Mouse (Mus musculus) granulocyte monocyte progenitor cell, adult 5-6 weeks (primary cell): ENCODE results near the gene Gm3336. TPM values are rescaled to one million over a fixed set of nuclear protein-coding genes. Genes with fewer than 3 reads are reported as not detected.

Experiments
- ATAC-seq: replicated peaks from 2 replicates; pipeline ENCODE4 v1.8.0; 2016; ENCODE audit warnings: mild to moderate bottlenecking, moderate TSS enrichment, inconsistent platforms; ENCODE audit not compliant: poor library complexity, severe bottlenecking
- total RNA-seq, 2 experiments: library from RNA; stranded (forward) in 1 of 2; stranded (reverse) in 1 of 2; fragments of 200-712, 200-1000 nt in 1 of 2; fragments of >200 nt in 1 of 2; fragmentation: Nextera tagmentation in 1 of 2; gene quantifications; 2 replicates each; pipeline ENCODE4 v1.2.3; 2014 to 2017

The Gm3336 gene
- total RNA-seq, 2 experiments from 2014 or later: not detected

DNA sequence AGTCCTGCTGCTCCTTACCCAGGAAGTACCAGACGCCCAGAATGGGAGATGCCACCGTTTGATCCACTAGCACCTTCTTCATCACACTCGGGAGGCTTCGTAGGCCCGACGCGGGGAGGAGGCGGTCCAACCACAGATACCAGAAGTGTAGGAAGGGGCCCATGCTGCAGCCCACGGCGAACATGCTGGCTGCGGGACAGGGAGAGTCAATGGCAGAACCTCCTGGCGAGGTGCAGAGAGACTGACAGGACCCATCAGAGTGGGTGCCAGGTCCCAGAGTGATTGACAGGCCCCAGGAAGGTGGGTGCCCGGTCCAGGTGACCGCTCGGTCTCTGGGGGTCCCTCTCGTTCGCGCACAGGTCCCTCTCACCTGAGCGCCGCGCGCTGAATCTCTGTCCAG lies 42.0 kb downstream of the Gm3336 start:
- no peak for ATAC-seq

DNA sequence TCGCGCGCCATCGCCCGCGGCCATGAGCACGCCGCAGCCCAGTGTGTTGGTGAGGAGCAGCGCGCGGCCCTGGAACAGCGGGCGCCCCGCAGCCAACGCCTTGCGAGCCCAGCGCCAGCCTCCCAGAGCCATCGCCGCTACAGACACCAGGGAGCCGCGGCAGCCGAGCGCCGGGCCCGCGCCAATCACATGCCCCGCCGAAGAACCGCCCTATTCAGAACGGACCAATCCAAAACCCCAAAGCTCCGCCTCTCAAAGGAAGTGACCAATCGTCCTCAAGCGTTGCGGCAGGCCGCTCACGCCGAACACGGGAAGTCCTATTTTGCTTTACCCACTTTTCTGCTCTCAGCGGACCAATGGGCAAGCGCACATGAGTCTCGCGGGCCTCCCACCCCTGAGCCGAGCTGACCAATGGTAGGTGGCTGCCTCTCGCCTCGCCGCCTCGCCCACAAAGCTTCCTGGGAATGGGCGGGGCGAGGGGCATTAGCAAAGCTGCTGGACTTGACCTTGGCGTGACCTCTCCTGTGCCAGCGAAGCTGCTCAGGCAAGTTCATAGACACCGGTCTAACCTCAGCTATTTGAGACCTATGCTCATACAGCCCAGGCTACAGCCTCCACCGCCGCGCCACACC lies 42.5 kb downstream of the Gm3336 start, which contains the start of gene Mpv17l2:
Gene Mpv17l2, minus strand, starts transcription at position 172 of the 632 bp plus-strand sequence.
- peak; percentile 85 for ATAC-seq

DNA sequence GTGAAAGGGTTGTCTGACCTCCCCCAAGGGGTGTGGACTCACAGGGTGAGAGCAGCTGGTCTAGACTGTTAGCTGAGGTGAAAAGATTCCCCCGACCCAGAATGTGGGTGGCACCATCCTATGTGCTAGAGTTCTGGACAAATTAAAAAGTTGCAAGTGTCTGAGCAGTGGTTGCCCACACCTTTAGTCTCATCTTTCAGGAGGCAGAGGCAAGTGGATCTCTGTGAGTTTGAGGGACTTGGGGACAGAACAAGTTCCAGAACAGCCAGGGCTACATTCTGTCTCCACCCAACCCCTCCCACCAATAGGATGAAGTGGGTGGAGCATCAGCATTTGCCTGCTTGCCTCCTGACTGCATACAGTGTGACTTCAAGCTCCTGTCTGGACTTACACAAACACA lies 43.8 kb downstream of the Gm3336 start:
- ATAC-seq: no peak

DNA sequence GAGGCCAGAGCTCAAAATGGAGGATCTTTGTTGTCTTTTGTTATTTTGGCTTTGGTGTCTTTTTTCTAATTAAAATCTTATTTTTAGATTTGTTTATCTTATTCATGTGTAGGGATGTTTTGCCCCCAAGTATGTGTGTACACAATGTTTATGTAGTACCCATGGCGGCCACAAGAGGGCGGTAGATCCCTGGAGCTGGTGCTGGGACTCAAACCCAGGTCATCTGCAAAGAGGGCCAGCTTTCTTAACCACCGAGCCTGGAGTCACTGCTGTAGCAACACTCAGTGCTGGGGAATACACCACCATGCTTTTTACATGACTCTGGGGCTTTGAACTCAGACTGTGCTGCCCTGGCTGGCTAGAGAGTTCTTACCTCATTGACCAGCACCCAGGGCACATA lies 45.0 kb downstream of the Gm3336 start:
- ATAC-seq: no peak

DNA sequence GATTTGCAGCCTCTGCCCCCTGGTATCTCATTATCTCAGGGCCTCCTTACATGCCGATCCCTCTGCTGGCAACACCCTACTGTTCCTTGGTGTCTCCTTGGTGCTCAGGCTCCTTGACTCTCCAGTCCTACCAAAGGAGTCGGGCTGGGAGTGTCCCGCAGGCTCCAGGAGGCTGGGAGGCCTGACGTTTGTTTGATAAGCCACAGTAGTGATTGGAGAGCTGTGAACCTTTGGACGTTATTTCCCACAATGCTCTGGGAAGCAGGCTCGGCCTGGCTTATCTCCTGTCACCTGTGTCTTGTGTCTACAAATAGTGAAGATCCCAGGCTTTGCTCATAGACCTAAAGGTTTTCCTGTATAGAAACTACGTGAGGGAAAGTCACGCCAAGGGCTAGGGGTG lies 45.7 kb downstream of the Gm3336 start:
- ATAC-seq: no peak

DNA sequence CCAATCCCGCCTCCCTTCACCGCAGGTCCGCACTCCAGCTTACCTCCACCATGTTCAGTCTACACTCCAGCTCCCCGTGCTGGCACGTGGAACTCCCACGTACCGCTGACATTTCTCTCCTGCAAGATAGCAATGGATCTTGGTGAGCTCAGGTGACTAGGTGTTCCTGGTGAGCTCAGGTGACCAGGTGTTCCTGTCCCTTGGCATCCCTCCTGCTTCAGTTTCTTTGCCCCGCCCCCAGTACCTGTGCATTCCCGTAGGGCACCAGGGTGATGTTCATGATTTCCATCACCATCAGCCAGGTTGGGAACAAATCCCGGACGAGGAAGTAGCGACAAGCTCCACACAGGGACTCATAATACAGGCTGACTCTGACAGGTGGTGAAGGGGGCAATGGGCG lies 46.3 kb downstream of the Gm3336 start:
- ATAC-seq: no peak

DNA sequence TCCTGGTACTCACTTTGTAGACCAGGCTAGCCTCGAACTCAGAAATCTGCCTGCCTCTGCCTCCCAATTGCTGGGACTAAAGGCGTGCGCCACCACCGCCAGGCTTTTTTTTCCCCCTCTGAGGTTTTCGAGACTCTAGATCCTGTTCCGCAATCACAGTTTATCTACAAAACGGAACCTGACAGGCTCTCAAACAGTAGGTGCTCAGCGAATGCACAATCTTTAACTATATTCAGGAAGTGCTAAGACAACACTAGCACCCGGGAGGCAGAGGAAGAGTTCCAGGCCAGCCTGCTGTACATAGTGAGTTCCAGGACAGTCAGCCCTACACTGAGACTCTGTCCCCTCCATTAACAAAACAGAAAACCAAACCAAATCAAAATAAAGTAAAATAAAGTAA lies 47.0 kb downstream of the Gm3336 start:
- ATAC-seq: no peak

DNA sequence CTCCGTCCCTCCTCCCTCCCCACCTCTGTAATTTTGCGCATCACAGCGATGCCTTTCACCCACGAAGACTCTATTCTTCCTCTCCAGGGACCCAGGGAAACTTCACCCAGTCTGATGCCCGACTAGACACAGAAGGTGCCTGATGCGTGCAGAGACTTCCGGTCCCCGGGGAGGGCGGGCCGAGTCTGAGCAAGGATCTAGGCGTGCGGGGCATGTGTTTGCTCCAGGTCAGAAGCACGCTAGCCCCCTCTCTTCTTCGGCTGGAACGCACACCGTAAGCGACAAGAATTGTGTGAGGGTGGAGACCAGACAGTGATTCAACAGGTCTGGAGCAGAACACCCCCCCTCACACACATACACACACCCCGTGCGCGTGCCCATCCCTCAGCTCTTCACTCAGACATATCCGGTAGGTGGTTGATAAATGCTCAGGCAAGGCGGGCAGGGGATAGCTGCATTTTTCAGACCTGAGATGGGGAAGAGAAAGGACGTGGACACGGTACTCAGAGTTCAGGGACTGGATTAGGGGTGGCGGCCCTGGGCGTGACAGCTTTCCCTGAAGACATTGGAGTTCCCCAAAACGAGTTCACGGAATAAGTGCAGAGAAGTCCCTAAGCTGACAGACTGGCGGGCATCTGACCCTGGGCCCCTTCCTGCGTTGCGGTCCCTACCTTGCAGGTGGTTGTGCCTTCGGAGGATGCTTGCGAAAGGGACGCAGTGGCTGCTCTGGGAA lies 47.7 kb downstream of the Gm3336 start:
- ATAC-seq: peak; percentile 5; the same call in 1 of the 2 replicates

DNA sequence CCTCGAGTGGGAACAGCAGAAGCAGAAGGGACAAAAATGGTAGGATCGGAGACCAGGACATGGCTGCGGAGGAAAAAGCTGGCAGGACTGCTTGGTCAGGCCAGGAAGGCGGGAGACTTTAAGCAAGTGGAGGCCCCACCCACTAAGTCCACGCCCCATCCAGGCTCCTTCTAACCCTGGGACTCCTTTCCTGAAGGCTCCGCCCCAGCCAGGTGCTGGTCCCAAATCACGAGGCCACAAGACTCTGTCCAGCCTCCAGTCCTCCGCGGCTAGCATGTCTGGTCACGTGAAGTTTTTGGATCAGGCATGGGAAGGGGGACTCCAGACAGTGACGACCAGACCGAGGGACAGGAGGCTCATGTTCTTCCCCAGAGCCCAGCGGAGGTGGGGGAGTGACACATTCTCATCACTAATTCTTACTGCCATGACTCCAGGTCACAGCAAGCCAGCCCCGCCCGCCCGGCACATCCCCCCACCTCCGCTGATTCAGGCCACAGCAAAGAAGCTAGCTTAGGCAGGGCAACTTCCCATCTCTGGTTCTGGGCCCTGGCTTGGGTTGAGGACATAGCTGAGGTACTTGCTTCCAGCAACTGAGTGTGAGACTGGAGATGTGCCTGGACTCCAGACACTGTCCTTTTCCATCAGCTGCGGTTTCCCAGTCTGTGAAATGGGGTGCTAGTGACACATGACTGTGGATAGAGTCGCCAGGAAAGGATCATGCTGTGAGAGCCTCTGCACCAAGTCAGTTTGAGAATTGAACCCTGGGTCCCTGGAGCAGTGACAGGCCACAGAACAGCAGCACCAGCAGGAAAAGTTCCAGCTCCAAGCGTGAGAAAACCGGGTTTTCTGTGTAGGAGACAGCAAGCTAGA lies 48.5 kb downstream of the Gm3336 start:
- peak; percentile 21; the same call in 1 of the 2 replicates for ATAC-seq

DNA sequence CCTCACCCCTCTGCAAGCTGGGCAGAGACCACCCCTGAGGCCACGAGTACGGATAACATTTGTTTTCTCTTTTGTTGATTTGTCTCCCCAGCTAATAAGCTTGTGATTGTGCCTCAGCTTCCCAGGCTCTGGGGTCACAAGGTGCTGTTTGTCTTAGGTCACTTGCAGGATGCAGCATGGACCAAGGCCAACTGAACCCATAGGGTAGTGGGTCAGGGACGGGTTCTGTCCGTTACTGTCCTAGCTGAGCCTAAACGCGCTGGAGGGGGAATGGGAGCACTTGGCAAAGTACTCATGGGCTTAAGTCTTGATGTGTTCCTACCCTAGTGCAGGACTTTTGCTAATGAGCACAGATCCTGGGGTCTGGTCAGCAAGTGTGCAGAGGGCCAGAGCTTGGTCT lies 49.2 kb downstream of the Gm3336 start:
- no peak for ATAC-seq

DNA sequence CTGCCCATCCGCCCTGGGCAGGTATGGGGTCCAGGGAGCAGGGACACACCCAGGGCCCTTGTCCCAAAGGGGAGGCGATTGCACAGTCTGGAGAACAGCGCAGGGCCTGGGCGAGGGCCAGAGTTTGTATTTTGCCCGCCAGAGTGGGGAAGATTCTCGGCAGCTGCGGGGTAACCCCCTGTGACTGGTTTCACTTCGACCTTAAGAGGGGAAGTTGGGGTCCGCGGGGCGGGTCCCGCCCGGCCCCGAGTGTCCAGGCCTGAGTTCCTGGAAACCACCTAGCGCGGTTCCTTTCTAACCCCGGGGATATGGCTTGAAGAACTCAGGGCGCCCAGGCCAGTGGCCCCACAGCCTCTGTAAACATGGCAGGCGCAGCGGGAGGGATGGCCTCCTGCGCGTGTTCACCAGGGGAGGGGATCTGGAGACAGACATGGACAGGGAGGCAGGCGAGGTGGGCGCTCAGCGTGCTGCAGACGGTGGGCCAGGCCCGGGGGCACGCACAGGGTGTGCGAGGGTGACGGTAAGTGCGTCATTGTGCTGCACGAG lies 50.0 kb downstream of the Gm3336 start:
- peak; percentile 46 for ATAC-seq

DNA sequence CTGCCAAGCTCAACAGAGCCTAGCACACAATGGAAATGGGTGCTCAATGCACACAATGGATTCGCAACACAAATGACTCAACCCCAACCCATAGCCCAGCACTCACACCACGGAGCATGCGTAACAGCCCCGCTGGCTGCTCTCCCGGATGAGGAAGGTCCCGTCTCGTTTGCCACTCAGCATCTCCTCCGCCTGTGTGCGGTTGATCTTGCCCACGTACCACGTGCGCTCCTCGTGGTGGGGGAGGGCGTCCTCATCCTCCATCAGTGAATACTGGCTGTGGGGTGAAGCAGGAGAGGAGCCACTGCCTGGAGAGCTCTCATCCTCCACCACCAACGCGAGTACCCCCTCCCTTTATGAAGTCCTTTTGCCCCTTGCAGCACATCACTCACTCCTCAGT lies 50.6 kb downstream of the Gm3336 start:
- no peak for ATAC-seq

DNA sequence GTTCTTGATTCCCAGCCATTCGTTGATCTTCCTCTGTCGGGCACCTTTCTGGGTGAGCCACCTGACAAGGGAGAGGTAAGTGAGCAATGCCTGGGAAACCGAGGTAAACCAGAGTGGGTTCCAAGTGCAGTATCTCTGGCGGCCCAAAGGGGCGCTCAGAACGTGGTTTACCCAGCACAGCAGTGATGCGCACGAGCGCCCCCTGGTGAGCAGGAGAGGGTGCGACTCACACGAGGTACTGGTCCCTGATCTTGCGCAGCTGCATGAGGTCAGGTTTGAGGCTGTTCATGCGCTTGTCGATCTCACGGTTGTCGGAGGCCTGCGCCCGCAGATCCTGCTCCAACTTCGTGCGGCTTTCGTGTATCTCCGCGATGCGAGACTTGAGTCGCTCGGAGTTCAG lies 51.0 kb downstream of the Gm3336 start:
- peak; percentile 69 for ATAC-seq

DNA sequence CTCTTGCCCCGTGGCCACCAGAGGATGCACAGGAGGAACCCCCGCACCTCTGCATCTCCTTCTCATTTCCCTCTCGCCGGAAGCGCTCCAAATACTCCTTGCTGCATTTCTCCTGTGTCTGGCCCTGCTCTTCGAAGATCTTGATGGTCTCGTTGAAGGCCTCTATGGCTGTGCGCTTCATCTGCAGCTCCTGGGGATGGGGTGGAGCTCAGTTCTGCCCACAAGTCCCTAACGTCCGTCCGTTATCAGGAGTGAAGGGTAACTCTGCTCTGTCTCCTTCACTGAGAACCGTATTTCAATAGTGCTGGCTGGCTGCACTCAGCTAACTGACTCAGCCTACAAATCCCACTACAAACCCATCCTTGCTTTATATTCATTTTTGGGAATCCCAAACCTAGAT lies 51.5 kb downstream of the Gm3336 start:
- no peak for ATAC-seq

DNA sequence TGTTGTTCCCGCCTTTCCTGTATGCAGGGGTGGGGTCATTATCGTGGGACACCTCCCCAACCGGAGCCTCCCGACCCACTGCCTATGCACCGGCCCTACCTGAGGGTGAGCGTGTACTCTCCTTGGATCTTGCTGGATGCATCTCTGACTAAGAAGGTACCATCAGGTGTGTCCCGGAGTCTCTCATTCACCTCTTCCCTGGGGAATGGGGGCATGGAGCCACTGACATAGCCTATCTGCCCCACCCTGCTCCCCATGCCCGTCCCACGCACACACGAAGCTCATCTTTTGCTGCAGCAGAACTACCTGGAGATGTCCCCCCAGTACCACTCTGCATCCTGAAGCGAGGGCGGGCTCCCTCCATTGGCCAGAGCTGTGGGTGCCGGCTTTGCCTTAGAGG lies 52.4 kb downstream of the Gm3336 start:
- no peak for ATAC-seq

DNA sequence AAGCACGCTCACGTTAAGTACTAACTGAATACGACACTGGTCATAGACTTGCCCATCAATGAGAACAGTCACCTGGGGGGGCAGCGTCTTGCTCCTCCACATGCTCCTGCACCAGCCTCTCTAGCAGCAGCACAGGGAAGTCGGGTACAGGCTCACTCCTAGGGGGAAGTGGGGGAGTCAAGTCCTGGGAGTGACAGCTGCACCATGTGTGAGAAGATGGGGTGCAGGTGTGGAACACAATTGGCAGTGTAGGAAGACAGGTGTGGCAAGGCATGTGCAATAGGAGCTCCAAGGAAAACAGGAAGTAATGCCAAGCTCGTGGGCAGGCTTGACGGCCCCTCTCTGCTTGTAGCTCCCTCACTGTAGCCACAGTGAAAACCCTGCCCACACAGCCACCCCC lies 52.9 kb downstream of the Gm3336 start:
- no peak for ATAC-seq

DNA sequence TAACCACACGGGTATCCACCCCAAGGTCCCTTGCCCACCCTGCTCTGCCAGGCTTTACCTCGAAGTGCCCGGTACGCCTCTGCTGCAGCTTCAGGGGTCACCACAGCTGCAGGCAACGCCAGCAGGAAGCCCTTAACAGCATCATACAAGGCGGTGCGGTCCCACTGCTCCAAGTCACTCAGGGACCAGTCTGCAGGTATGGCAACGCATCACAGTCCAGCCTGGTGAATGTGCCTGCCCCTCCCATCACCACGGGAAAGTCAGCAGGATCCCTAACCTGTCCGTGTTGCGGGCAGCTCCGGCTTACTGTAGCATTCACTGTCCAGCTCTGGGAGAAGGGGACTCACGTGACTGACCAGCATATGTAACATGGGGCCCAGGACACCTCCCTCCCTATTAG lies 53.7 kb downstream of the Gm3336 start:
- no peak for ATAC-seq
